Mouse (Mus musculus) left cerebral cortex, adult 9 months (tissue): ENCODE data around the gene Mob3c.
A peak's percentile ranks its signal among the peaks of the same experiment; 100 is the strongest.

Experiments used
- DNase-seq, 2 experiments: peaks; one replicate each; pipeline ENCODE4 v3.0.0; 2022; ENCODE audit warnings: low spot score in 2 of 2

Gene Mob3c

DNA sequence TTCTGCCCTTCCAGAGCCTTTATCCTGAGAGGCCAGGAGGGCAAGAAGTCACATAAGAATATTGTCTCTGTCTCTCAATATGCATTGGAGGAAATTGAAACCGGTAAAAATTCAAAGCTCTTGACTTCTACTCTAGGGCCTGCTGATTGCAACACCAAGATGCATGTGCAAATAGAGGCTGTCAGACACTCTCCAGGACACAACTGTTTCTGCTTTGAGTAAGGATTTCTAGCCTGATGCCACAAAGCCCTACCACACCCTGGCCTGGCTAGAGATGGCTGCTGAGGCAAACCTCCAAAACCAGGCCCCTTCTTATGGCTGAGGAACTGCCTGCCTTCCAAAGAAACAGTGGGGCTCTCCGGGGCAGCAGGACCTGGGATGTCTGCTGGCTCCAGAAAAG, 7.7 kb downstream of the Mob3c start:
- no peak for DNase-seq

DNA sequence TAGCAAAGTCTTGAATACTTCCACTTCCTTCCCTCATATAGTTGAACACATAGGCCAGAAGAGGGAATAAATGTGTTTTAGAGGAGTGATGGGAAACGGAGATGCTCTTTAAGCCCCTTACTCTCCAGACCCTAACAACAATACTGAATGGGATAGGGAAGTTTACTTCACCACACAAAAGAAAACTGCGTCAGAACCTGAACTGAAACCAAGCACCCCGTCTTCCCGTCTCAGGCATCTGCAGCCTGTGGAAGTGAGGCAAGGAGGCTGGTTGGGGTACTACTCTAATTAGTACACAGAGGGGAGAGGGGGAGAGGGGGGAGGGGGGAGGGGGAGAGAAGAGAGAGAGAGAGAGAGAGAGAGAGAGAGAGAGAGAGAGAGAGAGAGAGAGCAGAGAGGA, 10.3 kb downstream of the Mob3c start:
- no peak for DNase-seq

DNA sequence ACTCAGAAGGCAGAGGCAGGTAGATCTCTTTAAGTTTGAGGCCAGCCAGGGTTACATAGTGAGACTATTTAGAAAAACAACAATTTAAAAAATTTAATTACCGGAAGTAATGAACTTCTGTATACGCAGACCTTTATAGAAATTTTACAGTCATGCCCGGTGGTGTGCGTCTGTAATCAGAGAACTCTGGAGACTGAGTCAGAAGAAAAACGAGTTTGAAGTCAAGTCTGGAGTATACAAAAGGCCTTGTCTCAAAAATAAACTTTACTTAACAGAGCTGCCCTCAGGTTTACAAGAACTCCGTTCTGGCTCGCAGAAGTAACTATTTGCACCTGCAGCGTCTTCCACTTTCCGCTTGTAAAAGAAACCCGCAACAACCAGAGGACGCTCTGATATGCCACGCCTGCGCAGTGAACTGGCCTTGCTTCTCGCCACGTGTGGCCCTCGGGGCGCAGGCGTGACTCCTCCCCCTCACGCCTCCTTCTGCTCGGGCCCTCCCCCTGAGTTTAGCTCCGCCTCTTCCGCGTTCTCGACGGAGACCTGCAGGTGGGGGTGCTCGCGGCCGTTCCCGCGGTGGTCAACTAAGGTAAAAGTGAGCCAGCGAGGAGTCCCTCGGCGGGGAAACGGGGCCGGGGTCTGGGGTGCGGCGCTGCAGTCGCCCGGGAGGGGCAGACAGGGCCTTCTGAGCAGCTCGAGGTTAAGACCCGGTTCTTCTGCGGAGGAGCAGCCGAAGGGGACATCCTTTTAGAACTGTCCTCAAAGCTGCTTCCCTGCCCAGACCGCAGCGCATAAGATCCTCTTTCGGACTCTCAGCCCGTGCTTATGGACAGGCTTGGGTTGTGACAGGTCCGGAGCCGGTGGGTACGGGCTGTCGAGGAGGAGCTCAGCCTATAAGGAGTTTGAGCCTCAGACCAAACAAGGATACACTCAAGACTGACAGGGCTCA, 11.1 kb downstream of the Mob3c start, which contains the start of gene Mknk1:
TSS of gene Mknk1 (plus strand) at position 503 of the 946 bp plus-strand sequence.
- peak; percentile 80 to 92 for DNase-seq

DNA sequence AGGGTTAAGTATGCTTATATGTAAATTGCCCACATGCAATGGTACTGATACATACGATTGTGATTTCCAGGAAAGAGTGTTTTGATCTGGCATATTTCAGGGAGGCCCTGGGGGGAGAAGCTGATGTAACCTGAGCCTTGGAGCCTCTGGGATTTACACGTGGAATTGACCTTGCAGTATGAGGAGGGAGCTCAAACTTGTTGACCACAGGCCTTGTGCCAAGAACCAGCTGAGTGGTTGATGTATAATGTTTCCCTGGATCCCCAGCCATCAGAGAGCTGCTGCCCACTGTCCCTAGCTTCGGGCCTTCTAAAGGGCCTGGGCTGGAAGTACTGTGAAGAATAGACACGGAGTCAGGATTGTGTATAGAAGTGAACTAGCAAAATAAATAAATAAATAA, 12.1 kb downstream of the Mob3c start:
- DNase-seq, result no peak

GRCm38 (mm10) chr4:115840842-115841241, 12.9 kb downstream of the Mob3c start:
- DNase-seq, result no peak

- no peak for DNase-seq
Observed at GRCm38 (mm10) chr4:115846656-115847055, 18.8 kb downstream of the Mob3c start.

DNA sequence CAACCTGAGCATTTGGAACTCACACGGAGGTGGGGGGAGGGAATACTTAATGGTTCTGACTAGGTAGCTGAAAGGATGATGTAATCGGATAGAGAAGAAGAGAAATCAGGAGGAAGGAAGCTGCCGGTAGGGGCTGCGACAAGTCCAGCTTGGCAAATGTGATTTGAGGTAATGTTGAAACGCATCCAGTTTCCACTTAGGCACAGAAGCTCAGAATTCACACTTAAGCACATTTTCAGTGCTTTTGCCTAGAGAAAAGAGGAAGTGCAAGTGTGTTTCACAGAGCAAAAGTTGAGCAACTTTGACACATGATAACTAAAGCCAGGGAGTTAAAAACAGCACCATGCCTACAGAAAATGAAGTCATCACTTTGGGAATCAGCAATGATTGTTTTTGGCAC, 19.5 kb downstream of the Mob3c start:
- DNase-seq, result peak; percentile 47 to 62

DNA sequence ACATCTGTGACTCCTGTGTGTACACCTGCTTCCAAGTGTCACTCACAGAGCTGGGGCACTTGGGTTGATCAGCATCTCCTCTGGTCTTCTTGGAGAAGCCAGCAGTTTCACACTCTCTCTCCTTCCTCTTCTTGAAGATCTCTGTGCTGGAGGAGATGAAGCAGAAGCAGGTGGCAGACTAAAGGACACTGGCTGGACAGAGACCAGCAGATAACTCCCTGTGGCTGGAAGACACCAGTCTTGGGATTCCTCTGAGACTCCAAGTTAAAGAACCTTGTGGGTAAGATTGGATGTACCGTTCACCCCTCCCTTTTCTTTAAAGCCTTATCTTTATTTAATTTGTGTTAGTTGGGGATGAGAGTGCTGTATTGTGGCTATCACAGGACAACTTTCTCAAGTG, 20.2 kb downstream of the Mob3c start:
- DNase-seq, result no peak

GRCm38 (mm10) chr4:115848990-115849677, 21.2 kb downstream of the Mob3c start:
- DNase-seq, result no peak

DNA sequence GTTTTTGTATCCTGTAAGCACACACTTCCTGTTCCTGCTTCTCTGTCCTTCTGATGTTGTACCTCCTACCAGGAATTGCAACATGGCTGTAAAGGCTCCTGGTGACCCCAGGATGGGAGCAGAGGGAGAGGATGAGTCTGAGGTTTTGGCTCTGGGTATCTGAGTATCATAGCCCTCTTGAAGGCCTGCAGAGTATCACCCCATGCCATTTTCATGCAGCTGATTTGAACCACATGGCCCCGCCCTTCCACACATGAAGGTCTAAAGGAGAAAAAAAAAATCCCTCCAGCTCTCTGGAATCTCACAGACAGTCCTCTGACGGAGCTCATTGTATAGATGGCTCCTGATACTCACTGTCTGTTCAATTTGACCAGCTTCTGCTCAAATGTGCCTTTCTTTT, 22.2 kb downstream of the Mob3c start:
- DNase-seq, result no peak

- no peak for DNase-seq
Observed at GRCm38 (mm10) chr4:115850631-115851030, 22.7 kb downstream of the Mob3c start.

- no peak for DNase-seq
Observed at GRCm38 (mm10) chr4:115851569-115851968, 23.7 kb downstream of the Mob3c start.

GRCm38 (mm10) chr4:115855100-115855499, 27.2 kb downstream of the Mob3c start:
- no peak for DNase-seq

DNA sequence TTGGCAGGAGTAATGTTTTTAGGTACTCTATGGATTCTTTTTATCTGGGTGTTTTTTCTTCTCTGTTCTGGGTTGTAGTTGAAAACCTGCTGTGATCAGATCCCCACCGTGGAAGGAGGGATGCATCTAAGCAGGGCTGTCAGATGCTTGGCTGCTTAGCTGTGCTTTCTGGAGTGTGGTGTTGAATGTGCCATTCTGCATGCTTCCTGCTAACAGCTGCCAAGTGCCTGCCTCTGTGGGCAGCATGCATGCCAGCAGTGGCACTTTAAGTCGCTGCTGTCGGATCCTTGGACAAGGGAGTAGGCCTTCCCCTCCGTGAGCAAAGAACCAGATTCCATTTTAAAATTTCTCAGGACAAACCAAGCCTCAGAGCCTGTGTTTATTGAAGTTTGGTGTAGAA, 27.7 kb downstream of the Mob3c start:
- DNase-seq, result no peak

- no peak for DNase-seq
Observed at GRCm38 (mm10) chr4:115856282-115856681, 28.4 kb downstream of the Mob3c start.

GRCm38 (mm10) chr4:115857293-115857883, 29.5 kb downstream of the Mob3c start:
- DNase-seq, result no peak

- DNase-seq, result no peak
Observed at GRCm38 (mm10) chr4:115863352-115863751, 35.5 kb downstream of the Mob3c start.

DNA sequence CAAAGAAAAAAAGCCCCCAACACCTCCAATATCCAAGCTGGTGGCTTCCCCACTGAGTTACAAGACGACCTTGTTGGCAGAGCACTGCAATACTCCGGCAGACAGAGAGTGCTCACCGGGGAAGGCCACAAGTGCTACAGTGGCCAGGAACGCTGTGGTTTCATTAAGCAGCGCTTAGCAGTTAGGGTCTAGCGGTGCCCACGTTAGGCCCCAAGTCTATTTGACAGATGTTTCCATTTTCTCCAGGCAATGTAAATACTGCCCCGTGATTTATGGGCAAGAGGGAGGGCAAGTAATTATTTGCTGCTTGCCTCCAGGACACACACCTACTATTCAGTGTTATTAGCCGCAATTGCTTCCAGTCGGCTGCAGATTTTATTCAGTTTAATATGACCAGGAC, 36.0 kb downstream of the Mob3c start:
- no peak for DNase-seq

GRCm38 (mm10) chr4:115869512-115870210, 41.8 kb downstream of the Mob3c start:
- no peak for DNase-seq

- DNase-seq, result no peak
Observed at GRCm38 (mm10) chr4:115873231-115873630, 45.3 kb downstream of the Mob3c start.

GRCm38 (mm10) chr4:115878216-115878678, 50.4 kb downstream of the Mob3c start:
- DNase-seq, result no peak

DNA sequence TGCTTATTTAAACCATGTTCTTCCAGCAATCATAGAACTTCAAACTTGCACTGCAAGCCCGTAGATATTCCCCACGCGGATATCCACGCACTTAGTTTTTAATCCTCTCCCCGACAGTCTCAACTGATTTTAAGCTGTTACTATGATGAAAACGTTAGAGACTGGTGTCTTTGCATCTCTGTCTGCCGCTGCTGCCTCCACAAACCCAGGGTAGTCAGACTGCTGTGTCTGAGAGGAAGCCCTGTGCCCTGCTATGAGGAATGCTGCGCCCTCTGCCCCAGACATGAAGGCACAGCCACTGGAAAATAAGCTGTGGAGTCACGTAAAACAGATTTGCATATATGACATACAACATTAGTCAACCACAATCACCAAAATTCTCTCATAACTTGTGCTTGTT, 50.9 kb downstream of the Mob3c start:
- DNase-seq, result no peak
